Comparison of ENCODE assay signal across 11 mouse cellular contexts in genomic region chr19:27363891-27364290, GRCm38 (mm10). TPM values are rescaled to one million over a fixed set of nuclear protein-coding genes. Genes with fewer than 3 reads are reported as not detected.
DNase-seq lines count a peak whose midpoint lies in the region; ATAC-seq lines count a peak whose summit lies in the region.
"Had no signal": no experiment of that assay in that cellular context is flagged by ENCODE, and none has a peak within 500 bp of the region (broad histone marks: within the 10 kb centered on the region; RNA-seq: fewer than 3 reads in every experiment).

No protein-coding gene starts in this region.

- WGBS in hindbrain, embryonic 10.5 days = 68% methylated on average over 4 of the region's 4 CpGs
- WGBS in hindbrain, embryonic 11.5 days = 76% methylated on average over 4 of the region's 4 CpGs
- 33% methylated on average over 4 of the region's 4 CpGs for WGBS in forebrain, embryonic 16.5 days
- 41% methylated on average over 4 of the region's 4 CpGs for WGBS in midbrain, embryonic 12.5 days

- no peaks in the 10 kb centered on the region for H3K27me3 ChIP-seq in hindbrain, embryonic 10.5 days (ENCODE audit: insufficient read depth, poor library complexity, severe bottlenecking)
- H3K27me3 ChIP-seq in hindbrain, embryonic 11.5 days (ENCODE audit: control insufficient read depth, insufficient read depth, low read length) = no peaks in the 10 kb centered on the region
- H3K27me3 ChIP-seq in forebrain, embryonic 16.5 days (replicated peaks; ENCODE audit: control insufficient read depth, insufficient read depth, low read length) = no peaks in the 10 kb centered on the region
- H3K27me3 ChIP-seq in midbrain, embryonic 12.5 days = no peaks in the 10 kb centered on the region; the same call in 1 of the 2 replicates
- H3K27me3 ChIP-seq: liver, embryonic 15.5 days had no signal

- H3K9me3 ChIP-seq in hindbrain, embryonic 10.5 days = no peaks in the 10 kb centered on the region
- no peaks in the 10 kb centered on the region for H3K9me3 ChIP-seq in hindbrain, embryonic 11.5 days (ENCODE audit: control insufficient read depth, low read length)
- H3K9me3 ChIP-seq in forebrain, embryonic 16.5 days (ENCODE audit: control insufficient read depth, low read length) = no peaks in the 10 kb centered on the region
- H3K9me3 ChIP-seq in midbrain, embryonic 12.5 days = no peaks in the 10 kb centered on the region
- H3K9me3 ChIP-seq: liver, embryonic 15.5 days had no signal

- DNase-seq in hindbrain, embryonic 10.5 days (ENCODE audit: low spot score) = no peak
- DNase-seq in hindbrain, embryonic 11.5 days (ENCODE audit: low spot score) = no peak
- peak; percentile 9 for DNase-seq in adrenal gland, postnatal 14 days
- no peak for DNase-seq in T-cell, adult 2 months (ENCODE audit: low spot score)
- DNase-seq in left cerebral cortex, adult 8-10 months (ENCODE audit: low spot score in 2 of 2) = no peak
- DNase-seq: thymus, postnatal 14 days had no signal

- H3K4me3 ChIP-seq in hindbrain, embryonic 10.5 days = no peak overlapping the region
- H3K4me3 ChIP-seq in hindbrain, embryonic 11.5 days (ENCODE audit: low read depth, low read length) = no peak overlapping the region
- no peak overlapping the region for H3K4me3 ChIP-seq in forebrain, embryonic 16.5 days (replicated peaks; ENCODE audit: low read length)
- H3K4me3 ChIP-seq in midbrain, embryonic 12.5 days = peak overlapping the region; percentile 17; the same call in 1 of the 2 replicates

- H3K27ac ChIP-seq in hindbrain, embryonic 10.5 days = peak overlapping the region; percentile 59
- H3K27ac ChIP-seq in hindbrain, embryonic 11.5 days (ENCODE audit: low read depth, low read length) = no peak overlapping the region
- H3K27ac ChIP-seq in forebrain, embryonic 16.5 days (ENCODE audit: low read length) = no peak overlapping the region
- H3K27ac ChIP-seq in midbrain, embryonic 12.5 days (replicated peaks) = peak overlapping the region; percentile 49; the same call in 1 of the 2 replicates
- H3K27ac ChIP-seq: liver, embryonic 15.5 days had no signal

- H3K4me1 ChIP-seq in hindbrain, embryonic 10.5 days (replicated peaks) = peaks cover 10% of the 10 kb centered on the region
- H3K4me1 ChIP-seq in hindbrain, embryonic 11.5 days (replicated peaks; ENCODE audit: control insufficient read depth, insufficient read depth, low read length) = no peaks in the 10 kb centered on the region
- H3K4me1 ChIP-seq in forebrain, embryonic 16.5 days (replicated peaks; ENCODE audit: control insufficient read depth, insufficient read depth, low read length) = no peaks in the 10 kb centered on the region; the same call in 1 of the 2 replicates
- peaks cover 20% of the 10 kb centered on the region for H3K4me1 ChIP-seq in midbrain, embryonic 12.5 days
- H3K4me1 ChIP-seq: liver, embryonic 15.5 days had no signal

- no peaks in the 10 kb centered on the region for H3K36me3 ChIP-seq in hindbrain, embryonic 10.5 days
- no peaks in the 10 kb centered on the region for H3K36me3 ChIP-seq in hindbrain, embryonic 11.5 days (ENCODE audit: control insufficient read depth, insufficient read depth, low read length)
- no peaks in the 10 kb centered on the region for H3K36me3 ChIP-seq in forebrain, embryonic 16.5 days (ENCODE audit: control insufficient read depth, insufficient read depth)
- H3K36me3 ChIP-seq in midbrain, embryonic 12.5 days = no peaks in the 10 kb centered on the region
- H3K36me3 ChIP-seq: liver, embryonic 15.5 days had no signal

- H3K4me2 ChIP-seq in hindbrain, embryonic 11.5 days (replicated peaks; ENCODE audit: low read depth, low read length) = no peak overlapping the region
- peak overlapping the region; percentile 19 for H3K4me2 ChIP-seq in forebrain, embryonic 16.5 days (ENCODE audit: low read length)
- H3K4me2 ChIP-seq in midbrain, embryonic 12.5 days (replicated peaks) = peak overlapping the region; percentile 44

- no peak overlapping the region for H3K9ac ChIP-seq in hindbrain, embryonic 11.5 days (ENCODE audit: low read depth, low read length)
- H3K9ac ChIP-seq in forebrain, embryonic 16.5 days (replicated peaks; ENCODE audit: low read depth, low read length) = no peak overlapping the region
- H3K9ac ChIP-seq in midbrain, embryonic 12.5 days (replicated peaks) = no peak overlapping the region
- H3K9ac ChIP-seq: liver, embryonic 15.5 days had no signal

- ATAC-seq in hindbrain, embryonic 11.5 days (ENCODE audit: low FRiP score) = no peak
- ATAC-seq in forebrain, embryonic 16.5 days = no peak
- ATAC-seq in midbrain, embryonic 12.5 days (ENCODE audit: low FRiP score, low read depth) = no peak
- ATAC-seq in megakaryocyte-erythroid progenitor cell, adult 5-6 weeks (replicated peaks; ENCODE audit: low FRiP score, low TSS enrichment, poor library complexity, severe bottlenecking) = no peak
- ATAC-seq: inflammation-experienced regulatory T-cells, adult 6 months had no signal

RNA-seq across cellular contexts. Expression of gene Kcnv2, which starts 41.5 kb away (rescaled TPM):
- polyA plus RNA-seq in hindbrain, embryonic 10.5 days (2016; fragmentation: Nextera tagmentation; extraction: Ambion mirVana) = 0.03 TPM in 1 of 2 replicates, not detected in the other
- polyA plus RNA-seq in hindbrain, embryonic 11.5 days (2014; fragmentation: Nextera tagmentation; extraction: Ambion mirVana) = 0.05 and 0.08 TPM in 2 replicates
- 0.07 and 0.11 TPM in 2 replicates for total RNA-seq in adrenal gland, postnatal 14 days (2021)
- not detected in 2 replicates for polyA plus RNA-seq in forebrain, embryonic 16.5 days (2015; fragmentation: Nextera tagmentation; extraction: Ambion mirVana)
- polyA plus RNA-seq in midbrain, embryonic 12.5 days (2016; fragmentation: Nextera tagmentation; extraction: Ambion mirVana) = 0.09 and 0.16 TPM in 2 replicates
- not detected in 2 replicates for total RNA-seq in megakaryocyte-erythroid progenitor cell, adult 5-6 weeks (2014; fragmentation: Nextera tagmentation)
- total RNA-seq in megakaryocyte-erythroid progenitor cell, adult 5-6 weeks (2017) = not detected in 2 replicates
- under 1 TPM in 1 of 4 experiments, not detected in 3; 0.06 TPM for total RNA-seq in left cerebral cortex, adult 8-10 months (2022)
- polyA plus RNA-seq: inflammation-experienced regulatory T-cells, adult 6 months; liver, embryonic 15.5 days had no signal

Comparison
In these comparisons a context has a peak if more than half of its experiments do, and no peak if none do; other contexts are left out.
1. H3K27ac ChIP-seq: peak in hindbrain, embryonic 10.5 days (single experiment) and midbrain, embryonic 12.5 days (single experiment); none in hindbrain, embryonic 11.5 days (single experiment) and forebrain, embryonic 16.5 days (single experiment).